Mouse (Mus musculus) cerebellum, postnatal 14 days (tissue): Measurements from ENCODE around the gene Lypd9.
"Not testable (repeated sequence)": the region's sequence is repeated elsewhere in the genome, so short reads cannot be mapped to it uniquely, and the experiment has no call there.

ENCODE experiments used
- DNase-seq, 2 experiments: peaks; one replicate each; pipeline ENCODE4 v3.0.0; 2021; ENCODE audit warnings: mixed read lengths in 2 of 2

Lypd9 gene

DNA sequence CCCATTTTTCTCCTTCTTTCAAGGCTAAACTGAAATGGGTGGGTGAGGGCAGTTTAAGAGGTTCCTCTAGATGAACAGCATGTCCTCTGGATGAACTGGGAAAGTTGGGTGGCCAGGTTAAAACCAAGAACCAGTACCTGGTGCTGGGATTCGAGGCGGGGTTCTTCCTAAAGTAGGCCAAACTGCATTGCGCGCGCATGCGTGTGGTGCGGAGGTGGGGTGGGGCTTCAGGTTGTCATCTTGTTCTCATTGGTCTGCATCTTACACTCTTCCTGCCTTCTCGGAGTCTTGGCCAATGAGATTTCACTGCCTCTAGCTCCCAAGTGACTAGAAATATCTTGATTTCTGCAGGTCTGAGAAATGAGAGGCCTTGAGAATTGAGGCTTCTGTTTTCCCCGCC, at the start of gene Lypd9:
TSS of gene Lypd9 (minus strand) at position 165 of the 400 bp plus-strand sequence.
- no peak for DNase-seq

DNA sequence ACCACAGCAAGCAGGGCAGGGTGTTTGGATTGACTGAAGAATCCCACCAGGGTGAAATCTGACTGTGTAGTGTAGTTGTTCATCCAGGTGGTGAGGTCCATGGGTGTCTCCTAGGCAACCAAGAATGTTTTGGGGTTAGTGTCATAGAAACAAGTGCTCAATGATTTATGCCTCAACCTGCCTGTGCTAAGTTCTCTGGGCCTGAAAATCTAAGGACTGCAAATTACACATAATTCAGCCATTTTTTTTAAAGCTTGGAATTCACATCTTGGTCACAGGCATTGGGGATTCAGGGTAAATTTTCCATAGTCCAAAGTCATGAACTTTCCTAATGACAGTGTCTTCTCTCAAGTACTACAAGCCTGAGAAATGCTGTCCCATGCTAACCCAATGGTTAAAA, 49.7 kb upstream of the Lypd9 start, which contains the start of gene Olfr331:
TSS of gene Olfr331 (minus strand) at position 101 of the 400 bp plus-strand sequence.
- DNase-seq = not testable (repeated sequence)

DNA sequence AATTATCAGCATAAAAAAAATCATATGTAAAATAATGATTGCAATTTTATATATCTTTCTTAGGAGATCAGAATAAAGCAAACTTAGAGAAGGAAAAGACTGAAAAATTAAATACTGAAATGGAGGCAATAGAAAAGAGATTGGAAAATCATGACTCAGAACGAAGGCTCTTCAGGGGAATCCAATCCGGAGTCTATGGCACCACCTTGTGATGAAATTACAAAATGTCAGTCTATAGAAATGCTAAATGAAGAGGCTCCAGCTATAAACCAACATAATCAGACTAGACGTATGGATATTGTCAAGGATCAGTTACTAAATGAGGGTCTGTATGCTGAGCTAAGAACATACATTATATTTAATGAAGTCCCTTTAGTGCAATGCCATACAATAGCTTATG, 46.6 kb upstream of the Lypd9 start:
- DNase-seq = peak; percentile 7 to 13

DNA sequence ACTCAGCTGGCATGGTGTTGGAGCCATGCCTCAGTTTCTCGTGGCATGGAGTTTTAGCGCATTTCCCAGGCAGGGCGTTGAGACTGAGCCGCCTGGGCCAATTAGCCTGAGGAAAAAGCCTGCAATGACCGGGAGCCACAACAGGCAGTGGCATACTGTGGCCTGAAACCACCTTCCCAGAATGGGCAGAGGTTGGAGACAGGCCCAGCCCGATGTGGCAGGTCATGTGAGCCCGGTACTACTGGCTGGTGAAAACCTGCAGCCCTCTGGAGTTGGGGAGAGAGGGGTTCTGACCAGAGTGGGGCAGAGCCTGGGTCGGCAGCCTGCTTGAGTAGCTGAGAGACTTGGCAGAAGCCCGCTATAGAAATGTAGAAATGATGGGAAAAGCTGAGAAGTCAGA, 46.0 kb upstream of the Lypd9 start:
- DNase-seq = peak; percentile 1 to 5

DNA sequence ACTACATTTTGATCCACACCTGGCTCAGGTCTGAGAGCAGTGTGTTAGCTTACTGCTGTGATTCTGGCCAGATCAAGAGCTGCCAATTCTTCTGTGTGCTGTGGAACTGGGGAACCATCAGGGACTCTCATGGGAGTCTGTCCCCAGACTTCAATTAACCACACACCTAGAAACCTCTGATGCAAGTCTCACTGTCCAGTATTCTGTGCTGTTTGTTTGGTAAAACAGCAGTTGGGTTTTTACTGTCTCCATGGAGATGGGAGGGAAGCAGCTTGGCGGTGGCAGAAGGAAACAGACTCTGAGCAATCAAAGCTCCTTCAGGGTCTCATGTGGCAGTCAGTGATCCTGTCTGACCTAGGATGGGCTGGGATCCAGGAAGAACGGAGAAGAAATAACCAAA, 39.7 kb upstream of the Lypd9 start, which contains the start of gene Olfr332:
TSS of gene Olfr332 (minus strand) at position 101 of the 400 bp plus-strand sequence.
- DNase-seq = no peak

DNA sequence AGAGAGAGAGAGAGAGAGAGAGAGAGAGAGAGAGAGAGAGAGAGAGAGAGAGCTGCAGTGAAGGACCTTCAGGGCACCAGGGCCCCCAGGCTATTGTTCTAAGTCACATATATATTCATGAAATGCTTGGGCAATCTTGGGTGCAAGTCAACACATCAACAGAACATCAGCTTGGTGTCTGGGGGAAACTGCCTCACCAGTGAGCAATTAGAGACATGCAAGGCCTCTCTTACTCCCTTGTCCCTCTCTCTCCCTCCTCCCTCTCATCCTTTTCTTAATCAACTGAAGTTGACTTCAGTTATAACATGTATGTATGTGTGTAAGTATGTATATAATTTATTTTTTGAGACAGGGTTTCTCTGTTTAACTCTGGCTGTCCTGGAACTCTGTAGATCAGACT, 9.4 kb upstream of the Lypd9 start, which contains the start of gene Olfr30:
TSS of gene Olfr30 (minus strand) at position 101 of the 400 bp plus-strand sequence.
- no peak for DNase-seq

DNA sequence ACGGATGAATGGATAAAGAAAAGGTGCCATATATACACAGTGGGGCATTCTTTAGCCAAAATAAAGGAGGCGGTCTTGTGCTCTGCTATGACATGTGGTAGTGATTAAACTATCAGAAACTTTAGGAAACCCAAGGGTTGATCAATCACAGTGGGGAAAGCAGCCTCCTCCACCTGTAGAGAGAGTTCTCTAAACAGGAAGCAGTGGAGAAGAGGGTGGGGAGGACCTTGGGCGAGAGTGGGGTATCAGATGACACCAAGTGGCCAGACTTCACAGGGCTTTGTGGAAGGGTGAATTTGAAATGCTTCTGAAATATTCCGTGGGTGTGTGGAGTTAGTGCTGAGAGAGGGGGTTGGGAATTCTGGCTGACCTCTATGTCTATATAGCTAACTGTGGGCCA, 869 bp upstream of the Lypd9 start:
- no peak for DNase-seq

DNA sequence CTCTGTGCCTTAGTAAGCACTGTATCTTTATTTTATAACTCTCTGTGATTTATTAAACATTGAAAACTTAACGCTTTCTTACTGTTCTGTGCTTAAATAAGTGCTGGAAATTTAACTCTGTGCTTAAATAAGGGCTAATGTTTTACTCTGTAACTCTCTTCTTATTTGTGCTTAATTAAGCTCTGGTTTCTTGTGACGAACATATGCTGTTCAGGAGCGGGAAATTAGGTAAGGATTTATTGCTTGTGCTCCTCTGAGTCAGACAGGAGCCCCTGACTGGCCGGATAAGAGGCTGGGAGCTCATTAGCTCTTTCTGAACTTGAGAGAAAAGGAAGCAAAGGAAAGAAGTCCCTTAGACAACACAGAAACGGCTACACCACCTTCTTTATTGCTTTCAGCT, 14.9 kb downstream of the Lypd9 start:
- DNase-seq = no peak

DNA sequence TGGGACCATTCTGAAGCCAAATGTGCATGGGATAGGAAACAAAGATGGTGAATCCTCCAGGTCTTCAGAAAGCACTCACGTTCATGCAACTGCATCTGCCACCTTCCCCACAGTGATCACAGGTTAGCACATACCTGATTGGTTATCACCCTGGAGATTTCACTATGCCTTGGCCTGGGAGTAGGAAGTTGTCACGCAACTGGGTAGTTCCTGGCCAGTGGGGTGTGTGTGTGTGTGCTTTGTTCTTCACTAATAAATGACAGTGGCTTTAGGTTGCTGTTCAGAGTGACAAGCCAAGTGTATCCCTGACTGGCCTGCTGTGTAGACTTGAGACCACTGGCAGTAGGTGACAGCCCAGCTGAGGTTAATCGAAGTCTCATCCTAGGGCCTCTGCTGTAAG, 20.5 kb downstream of the Lypd9 start, which contains the start of gene Gm12253:
TSS of gene Gm12253 (plus strand) at position 301 of the 400 bp plus-strand sequence.
- no peak for DNase-seq

DNA sequence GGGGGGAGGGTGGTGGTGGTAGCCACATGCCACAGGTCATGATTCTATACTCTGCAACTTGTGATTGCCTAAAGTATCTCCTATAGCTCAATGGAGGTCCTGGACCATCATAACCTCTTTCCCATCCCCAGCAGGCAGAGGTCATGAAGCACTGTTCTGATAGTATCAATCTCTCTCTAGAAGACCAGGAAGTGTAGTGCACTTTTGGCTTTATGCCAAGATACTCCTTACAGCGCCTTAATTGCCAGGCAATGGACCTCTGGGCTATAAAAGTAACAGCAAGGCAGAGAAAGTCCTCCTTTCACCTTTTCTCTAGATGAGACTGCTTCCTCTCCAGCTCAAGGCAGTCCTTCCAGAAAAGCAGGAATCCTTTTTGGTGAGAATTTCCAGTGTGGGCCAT, 31.9 kb downstream of the Lypd9 start, which contains the start of gene 1810065E05Rik:
TSS of gene 1810065E05Rik (plus strand) at position 297 of the 400 bp plus-strand sequence.
- no peak for DNase-seq

DNA sequence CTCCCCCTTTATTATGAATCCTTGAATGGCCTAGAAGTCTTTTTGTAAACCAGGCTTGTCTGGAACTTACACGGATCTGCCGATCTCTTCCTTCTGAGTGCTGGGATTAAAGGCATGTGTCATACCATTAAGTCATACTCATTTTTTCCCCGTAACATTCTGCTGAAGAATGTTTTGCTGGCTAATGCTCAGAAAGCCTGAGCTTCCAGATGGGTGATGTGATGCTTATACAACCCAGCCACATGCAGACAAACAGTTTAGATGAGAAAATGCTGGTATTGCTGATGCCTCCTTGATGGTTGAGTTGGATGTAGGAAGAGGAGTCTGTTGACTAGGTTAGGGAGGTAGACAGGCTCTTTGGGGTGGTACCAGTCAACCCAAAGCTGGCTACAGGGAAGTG, 34.4 kb downstream of the Lypd9 start:
- DNase-seq = no peak

DNA sequence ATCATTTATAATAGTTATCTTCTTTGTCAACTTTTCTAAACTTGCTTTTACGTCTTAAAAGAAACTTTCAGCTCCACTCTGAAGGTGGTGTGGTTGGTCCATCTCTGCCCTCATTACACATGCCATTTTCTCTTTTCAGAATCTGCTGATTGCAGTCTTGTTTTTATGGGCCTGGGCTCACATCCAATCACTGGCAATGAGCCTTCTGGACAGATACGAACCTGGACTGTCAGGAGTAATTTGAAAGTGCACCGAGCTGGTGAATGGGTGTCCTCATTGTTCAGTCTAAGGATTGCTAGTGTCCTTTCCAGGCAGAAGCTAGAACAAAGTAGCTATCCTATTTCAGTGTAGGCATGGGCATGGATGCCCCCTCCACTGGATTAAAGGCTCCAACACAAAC, 44.7 kb downstream of the Lypd9 start:
- DNase-seq = peak; percentile 66 to 73

DNA sequence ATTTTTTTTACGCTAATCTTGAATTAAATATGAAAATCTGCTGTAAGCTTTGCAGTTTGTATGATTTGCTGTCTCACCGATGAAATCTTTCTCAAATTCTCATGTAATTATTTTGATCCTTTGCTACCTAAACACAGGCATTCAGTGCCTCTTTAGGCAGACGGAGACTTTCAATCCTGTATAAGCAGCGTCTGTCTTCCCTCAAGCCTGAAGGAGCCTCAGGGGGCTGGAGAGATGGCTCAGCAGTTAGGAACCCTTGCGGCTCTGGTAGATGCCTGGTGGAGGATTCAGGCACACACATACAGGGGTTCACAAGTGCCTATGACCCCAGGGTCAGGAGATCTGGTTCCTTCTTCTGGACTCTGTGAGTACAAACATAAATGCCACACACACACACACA, 52.1 kb downstream of the Lypd9 start:
- no peak for DNase-seq

DNA sequence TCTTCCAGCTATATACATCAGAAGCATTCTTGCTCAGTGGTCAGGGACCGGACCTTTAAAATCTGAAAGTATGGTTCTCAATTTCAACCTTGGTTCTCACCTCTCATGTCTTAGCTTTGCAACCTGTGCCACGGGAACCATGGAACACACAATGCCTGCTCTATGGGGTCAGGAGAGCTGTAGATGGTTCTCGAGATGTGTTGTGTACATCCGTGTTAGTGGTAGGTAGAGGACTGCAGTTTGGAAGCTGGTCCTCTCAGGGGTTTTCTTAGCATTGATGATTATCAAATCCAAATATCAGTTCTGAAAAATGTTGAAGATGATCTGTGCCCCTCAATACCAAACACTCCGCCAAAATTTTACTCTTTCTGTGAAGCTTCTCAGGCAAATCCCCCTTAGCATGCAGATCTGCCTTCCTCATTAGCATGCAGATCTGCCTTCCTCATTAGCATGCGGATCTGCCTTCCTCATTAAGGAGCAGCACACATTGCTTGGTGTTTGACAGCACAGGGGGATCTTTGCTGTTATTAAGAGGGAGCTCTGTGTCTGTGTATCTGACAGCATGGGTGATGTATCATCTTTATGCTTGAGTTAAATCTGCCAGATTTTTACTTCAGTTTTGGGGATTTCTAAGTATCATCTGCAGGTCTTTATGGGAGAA, 52.6 kb downstream of the Lypd9 start:
- DNase-seq = no peak
